Mouse (Mus musculus) megakaryocyte, adult 5-6 weeks (primary cell): ENCODE data around the gene Nbr1. TPM values are rescaled to one million over a fixed set of nuclear protein-coding genes. Genes with fewer than 3 reads are reported as not detected.
"Not testable (repeated sequence)": the region's sequence is repeated elsewhere in the genome, so short reads cannot be mapped to it uniquely, and the experiment has no call there.

Experiments
- ATAC-seq: 2 replicates; pipeline ENCODE4 v1.8.0; 2016; ENCODE audit warnings: mild to moderate bottlenecking, inconsistent platforms; ENCODE audit not compliant: poor library complexity, severe bottlenecking
- total RNA-seq, 2 experiments: library from RNA; stranded (forward) in 1 of 2; stranded (reverse) in 1 of 2; fragments of 153-499, 151-499 nt in 1 of 2; fragments of 221-1000, 200-1000 nt in 1 of 2; gene quantifications; 2 replicates each; pipeline versions ENCODE4 v1.2.3 to v1.2.4; 2015 to 2017

The Nbr1 gene
- total RNA-seq, 2 experiments from 2014 or later: 32.4 to 60.7 TPM

DNA sequence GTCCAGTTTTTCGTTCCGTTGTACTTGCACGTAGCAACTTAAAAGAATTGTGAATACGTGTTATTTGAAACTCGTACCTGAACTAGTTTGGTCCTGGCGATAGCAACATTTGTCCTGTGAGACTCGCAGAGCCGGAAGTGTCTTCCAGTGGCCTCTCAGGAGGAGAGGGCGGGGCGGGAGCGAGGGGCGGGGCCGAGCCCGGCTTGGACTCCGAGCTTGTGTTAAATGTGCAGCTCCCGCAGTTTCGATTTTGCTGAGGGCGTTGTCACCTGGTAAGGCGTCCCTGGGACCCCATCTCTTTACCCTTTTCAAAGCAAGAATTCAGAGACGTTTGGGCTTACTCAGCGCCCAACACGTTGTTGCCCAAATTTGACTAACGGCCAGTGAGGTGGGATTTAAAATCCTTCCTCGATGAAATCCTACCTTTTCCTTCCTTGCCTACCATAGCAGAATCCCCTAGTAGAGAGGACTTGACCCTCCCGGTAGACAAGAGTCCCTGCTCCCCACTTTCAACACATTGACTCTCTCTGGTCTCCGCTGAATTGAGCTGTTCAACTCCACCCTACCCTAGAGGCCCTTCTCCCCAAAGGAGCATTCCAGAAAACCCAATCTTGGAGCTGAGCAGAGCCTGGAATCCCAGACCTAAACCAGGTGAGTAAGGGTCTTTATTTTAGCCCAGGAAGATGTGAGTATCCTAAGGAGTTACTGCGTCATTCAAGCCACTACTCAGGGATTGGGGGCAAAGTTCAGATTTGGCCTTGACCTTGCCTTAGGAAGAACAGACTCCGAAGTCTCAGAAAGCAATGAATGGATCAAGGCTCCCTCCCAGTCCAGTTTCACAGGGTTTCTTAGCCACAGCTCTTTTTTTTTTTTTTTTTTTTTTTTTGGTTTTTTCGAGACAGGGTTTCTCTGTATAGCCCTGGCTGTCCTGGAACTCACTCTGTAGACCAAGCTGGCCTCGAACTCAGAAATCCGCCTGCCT is 30.4 kb downstream of the Nbr1 start, which contains the start of gene Tmem106a:
Gene Tmem106a (plus strand): TSS at position 189 of the 982 bp plus-strand sequence.
- peak; percentile 77 for ATAC-seq

DNA sequence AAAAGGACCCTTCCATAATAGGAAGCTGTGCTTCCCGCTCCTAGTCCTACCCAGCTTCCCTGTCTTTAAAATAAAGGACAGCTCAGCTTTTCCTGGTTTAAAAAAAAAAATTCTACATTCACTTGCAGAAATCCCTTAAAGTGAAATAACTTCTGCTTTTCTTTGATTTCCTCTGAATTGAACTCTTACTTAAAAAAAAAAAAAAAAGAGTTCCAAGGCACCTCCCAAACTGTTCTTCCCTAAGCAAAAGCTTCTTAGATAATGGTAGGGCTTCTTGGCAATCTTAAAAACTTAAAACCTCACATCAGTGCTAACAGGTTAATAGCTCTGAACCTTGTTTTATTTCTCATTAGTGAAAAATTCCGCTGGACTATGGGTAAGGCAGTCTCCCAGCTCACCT is 31.3 kb downstream of the Nbr1 start:
- no peak for ATAC-seq

DNA sequence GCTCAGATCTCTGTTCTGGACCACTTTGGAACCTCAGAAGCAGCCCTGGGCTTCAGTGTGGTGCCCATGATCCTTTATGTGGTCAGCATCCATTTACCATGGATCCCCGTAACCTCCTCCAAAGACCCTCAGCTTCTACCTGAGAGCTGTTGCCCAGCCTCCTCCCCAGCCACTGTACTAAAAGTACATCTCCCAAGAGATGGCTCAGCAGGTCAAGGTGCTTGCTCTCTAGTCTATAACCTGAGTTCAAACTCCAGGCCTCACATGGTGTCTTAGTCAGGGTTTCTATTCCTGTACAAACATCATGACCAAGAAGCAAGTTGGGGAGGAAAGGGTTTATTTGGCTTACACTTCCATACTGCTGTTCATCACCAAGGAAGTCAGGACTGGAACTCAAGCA is 33.1 kb downstream of the Nbr1 start:
- ATAC-seq: not testable (repeated sequence)

DNA sequence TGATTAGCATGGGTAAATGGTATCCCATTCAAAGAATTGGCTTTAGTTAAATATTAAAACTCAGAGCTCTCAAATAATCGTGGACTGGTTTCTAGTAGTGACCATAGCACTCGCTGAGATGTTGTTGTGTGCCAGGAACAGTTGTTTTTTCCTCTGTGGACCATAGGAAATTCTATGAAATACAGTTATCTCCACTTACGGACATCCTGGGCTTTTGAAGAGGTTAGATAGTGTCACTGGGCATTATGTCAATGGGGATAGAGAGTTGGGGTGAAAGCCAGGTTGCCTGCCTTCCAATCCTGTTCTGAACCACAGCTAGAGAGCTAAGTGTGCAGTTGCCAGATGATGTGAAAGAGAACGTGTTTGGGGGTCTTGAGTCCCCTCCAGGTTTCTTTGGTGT is 33.9 kb downstream of the Nbr1 start:
- no peak for ATAC-seq

DNA sequence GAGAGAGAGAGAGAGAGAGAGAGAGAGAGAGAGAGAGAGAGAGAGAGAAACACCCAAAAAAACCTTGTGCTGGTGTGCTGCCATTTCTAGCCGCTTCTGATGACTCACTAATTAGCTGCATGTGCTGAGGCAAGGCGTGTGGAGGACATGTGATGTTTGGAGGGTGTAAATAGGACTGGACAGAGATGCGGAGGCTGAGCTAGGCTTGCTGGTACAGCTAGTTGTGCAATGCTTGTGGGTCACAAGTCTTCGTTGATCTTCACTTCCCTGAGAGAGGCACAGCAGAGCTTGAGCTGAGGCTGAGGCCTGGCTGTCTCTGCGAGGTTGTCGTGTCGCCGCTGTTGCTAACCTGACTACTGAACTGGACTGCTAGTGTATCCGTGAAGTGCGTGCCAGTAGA is 35.7 kb downstream of the Nbr1 start:
- peak; percentile 72 for ATAC-seq

DNA sequence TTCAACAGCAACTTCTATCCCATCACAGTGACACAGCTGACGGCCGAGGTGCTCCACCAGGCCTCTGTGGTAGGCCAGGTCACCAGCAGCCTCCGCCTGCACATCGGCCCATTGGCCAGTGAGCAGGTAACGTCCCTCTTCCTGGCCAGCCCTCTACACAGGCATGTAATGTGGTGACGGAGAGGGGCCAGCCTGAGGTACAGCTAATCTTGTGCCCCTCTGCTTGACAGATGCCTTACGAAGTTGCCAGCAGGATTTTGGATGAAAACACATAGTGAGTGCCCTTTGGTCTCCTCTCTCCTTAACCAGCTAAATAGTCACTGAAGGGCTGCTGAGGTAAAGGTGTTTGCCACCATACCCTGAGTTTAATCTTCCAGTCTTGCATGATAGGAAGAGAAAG is 36.9 kb downstream of the Nbr1 start:
- no peak for ATAC-seq

DNA sequence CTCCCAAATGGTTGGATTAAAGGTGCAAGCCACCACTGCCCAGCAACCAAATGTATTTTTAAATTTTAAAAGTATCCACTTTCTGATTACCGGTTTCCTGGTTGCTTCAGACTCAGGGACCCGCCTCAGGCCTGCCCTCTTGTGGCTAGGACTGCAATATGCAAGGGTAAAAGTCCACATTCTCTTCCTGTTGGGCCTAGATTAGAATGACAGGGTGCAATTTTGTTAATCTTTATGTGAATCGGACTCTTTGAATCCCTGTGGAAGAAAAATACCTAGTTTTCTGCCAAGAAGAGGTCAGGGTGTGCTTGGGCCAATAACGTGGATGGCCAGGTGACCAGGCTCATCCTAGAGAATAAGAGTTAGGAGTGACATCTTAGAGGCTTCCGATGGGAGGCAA is 37.5 kb downstream of the Nbr1 start:
- ATAC-seq: peak; percentile 94

DNA sequence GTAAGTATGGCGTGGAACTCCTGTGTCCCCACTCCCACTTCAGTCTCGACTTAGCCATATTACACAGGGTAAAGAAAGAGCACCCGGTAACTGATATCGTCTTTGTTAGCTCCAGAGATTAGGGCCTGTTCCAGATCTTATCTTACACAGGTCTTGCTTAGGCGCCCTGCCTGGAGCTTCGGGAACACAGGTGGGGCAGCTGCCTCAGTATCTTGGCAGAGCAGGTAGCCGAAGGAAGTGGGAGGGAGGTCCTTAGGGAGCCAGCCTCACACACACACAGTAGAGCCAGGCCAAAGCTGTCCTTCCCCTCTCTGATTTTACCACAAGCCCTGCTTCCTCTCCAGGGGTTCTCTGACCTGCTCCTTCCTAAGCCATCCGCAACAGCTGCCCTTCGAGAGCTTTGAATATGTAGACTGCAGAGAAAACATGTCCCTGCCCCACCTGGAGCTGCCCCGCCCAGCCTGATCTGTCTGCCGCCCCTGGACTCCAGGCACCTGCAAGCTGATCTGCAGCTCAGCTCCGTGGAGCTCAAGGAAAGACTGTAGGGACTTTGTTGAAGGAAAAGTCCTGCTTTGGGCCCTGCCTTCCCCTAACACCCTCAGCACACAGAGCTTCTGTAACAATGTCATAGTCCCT is 38.2 kb downstream of the Nbr1 start:
- ATAC-seq: no peak

DNA sequence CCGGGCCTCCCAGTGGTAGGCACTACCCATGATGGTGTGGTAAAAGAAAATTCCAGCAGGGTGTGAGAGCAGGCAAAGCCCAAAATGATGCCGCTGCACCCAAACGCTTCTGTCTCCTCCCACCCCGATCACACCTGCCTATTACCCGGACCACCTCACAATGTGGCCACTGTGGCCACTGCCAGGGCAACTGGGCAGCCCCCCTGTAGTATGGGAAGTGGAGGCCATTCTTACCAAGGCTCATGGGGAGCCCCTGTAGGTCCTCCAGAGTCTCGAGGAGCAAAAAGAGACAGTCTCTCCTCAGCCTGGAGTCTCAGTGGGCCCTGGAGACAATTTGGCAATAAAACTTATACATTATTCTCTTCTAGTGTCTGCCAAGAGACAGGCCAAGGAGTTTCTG is 47.2 kb downstream of the Nbr1 start, which contains the start of gene Gm11634:
Gene Gm11634 (minus strand): TSS at position 101 of the 400 bp plus-strand sequence.
- ATAC-seq: no peak

DNA sequence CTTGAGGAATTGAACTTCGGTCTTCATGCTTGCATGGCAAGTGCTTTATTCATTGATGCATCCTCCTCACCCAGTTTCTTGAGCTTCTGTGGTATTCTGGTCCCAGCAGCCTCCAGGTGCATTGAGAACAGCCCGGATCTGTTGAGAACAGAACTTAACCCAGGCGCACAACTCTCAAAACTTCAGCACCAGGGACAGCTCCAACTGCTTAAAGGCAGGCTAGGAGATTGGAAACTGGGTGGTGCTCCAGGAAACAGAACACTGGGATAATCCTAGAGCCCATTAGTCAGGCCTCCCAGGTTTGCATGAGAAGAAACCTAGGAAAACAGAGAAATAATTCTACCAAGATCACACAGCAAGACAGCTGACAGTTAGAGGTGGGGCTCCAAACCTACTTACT is 50.5 kb downstream of the Nbr1 start:
- no peak for ATAC-seq

DNA sequence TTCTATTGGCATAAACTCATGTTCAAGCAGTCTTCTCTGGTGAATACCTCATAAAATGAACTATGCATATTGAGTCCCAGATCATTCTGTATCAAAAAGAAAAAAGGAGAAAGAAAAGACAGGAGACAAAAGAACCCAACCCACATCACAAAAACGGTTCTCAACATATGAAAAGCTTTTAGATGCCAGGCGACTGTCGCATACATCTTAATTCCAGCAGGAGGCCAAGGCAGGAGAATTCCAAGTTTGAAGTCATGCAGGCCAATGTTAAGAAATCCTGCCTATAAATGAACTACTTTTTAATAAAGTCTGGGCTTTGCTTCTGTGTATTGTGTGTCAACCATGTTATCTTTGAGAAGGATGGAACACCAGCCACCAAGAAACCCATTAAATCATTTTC is 52.2 kb downstream of the Nbr1 start:
- no peak for ATAC-seq

DNA sequence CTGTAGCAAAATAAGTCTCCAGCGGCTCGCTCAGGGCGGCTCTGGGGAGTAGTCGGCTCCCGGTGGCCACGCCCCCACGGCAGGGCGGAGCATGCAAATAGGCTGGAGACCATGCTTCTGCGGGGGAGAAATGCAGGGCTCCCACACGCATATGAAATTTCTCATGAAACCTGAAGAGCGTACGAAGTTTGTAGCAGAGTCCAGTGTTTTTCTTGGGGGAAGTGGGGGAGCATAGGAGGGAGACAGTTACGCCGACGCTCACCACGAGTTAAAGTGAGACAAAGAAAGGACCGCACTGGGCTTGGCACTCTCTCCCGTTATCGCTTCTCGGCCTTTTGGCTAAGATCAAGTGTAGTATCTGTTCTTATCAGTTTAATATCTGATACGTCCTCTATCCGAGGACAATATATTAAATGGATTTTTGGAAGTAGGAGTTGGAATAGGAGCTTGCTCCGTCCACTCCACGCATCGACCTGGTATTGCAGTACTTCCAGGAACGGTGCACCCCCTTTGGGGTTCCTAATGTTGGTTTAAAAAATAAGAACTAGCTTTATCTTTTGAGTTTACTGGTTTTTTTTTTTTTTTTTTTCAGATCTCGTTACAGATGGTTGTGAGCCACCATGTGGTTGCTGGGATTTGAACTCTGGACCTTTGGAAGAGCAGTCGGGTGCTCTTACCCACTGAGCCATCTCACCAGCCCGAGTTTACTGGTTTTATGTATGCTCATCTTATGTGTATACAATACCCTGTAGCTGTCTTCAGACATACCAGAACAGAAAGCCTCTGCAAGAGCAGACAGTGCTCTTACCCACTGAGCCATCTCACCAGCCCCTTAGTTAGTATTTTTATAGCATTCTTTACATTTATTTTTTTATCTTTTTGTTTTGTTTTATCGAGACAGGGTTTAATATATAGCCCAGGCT is 52.8 kb downstream of the Nbr1 start:
- ATAC-seq: peak; percentile 94

DNA sequence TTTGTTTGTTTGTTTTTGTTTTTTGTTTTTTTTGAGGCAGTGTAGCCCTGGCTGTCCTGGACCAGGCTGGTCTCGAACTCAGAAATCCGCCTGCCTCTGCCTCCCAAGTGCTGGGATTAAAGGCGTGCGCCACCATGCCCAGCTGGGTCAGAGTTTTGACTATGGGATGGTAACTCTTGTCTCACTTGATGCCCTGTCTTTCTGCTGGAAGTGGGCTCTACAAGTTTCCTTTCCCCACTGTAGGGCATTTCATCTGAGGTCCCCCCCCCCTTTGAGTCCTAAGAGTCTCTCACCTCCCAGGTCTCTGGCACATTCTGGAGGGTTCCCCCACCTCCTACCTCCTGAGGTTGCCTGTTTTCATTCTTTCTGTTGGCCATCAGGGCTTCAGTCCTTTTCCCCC is 55.2 kb downstream of the Nbr1 start:
- ATAC-seq: not testable (repeated sequence)

DNA sequence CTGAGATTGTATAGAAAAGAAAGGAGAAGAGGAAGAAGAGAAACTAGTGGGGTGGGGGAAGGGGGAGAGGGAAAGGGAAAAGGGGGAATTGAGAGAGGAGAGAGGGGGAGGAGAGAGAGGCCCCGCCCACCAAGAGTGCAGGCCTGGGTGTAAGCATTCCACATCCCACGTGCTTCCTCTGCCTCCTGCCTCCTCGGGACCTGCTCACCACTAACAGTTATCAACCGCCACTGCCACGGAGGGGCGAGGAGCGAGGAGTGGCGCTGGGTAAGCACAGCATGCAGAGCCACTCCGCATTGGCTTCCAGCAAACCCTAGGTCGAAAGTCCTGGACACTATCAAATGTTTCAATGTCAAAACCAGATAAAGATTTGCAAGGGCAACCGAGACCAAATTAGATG is 58.5 kb downstream of the Nbr1 start:
- ATAC-seq: peak; percentile 27; the same call in 1 of the 2 replicates

DNA sequence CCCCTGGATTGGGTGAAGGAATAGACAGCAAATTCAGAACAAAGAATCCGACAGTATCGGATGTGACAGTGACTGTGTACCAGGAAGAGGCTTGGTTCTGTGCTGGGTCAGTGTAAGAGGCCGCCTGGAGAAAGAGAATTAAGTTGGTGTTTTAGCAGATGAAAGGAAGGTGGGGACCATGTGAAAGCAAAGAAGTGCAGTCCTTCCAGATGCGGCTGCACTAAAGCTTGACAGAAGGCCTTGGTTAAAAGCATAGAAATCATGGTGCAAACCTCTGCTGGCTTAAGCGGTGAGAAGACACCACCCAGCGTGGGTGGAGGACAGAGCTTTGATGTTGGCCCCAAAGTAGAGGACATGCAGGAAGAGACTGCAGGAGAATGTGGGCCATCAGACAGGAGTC is 61.6 kb downstream of the Nbr1 start:
- no peak for ATAC-seq

DNA sequence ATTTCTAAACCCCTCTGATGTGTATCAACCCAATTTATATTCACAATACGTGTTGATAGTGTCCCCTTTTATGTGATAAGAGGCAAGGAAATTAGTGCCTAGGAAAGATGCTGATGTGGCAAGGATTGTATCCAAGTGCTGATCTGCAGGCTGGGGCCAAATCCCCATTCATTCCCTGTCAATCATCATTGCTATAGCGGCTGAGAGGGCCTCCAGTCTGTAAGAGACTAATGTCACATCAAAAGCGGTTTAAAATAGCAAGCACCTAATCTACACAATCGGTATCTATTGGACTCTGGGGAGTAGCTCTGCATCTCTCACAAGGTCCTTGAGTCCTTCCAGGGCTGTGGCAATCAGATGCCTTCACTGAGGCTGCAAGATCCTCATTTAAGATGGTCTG is 62.2 kb downstream of the Nbr1 start:
- no peak for ATAC-seq

DNA sequence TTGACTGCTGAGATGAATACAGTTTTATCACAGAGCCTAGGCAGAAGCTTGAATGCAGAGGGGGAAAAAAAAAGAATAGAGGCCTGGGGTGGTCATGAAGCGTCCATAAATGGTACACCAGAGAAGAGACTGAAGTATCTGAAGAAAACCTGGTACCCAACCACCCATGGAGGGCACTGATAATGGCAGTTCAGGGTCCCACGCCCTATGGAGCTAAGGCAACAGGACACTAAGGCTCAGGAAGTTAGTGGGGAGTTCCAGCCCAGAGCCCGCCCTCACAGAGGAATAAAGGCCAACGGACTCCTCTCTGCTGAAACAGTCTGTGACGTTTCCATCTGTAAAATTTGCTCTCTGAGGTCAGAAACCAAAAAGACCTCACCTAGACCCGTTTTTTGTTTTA is 63.4 kb downstream of the Nbr1 start:
- no peak for ATAC-seq

DNA sequence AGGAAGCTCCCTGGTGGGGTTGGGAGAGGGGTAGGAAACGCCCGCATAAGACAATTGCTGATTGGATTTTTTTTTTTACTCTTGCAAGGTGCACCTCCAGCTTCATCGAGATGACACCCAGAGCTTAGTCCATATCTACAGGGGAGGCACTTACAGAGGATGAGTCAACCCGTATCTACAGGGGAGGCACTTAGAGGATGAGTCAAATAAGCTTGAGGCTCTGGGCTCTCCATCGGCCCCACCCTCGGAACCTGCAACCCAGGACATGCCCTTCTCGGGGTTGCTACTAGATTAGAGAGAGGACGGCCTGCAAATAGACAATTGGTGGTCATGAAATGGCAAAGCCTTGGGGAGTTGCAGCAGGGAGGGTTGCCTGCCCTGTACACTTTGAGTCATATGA is 64.2 kb downstream of the Nbr1 start:
- ATAC-seq: no peak

DNA sequence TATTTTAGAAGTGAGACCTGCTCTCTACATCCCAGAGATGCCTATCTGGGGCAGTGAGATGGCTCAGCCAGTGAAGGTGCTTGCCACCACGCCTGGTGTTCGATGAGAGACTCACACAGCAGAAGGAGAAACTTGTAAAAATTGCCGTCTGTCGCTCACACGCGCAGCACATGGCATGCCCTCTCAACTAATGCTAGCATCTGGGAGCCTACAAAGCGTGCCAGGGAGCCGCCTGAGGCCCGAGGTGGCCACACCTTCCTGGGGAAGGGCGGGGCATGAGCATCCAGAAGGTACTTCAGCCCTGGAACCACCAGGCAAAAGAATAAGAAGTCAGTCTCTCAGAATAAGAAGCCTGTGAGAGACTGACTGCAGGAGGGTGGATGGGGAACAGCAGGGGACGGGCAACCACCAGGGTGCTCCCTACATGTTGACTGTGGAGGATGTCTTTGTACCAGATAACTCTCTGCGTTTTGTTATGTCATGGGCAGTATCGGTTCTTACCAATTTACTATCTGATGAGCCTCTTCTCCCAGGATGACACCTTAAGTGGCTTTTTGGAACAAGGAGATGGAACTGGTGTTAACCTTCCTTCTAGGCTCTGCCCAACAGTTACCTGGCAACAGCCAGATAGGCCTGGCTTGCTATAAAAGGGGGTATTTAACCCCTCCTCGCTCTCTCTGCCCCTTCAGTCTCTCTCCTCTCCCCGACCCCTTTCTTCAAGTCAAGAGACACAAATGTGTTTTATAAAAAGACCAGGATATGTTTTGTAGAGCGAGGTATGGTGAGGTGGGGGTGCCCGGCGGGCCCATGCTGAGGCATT is 65.2 kb downstream of the Nbr1 start:
- ATAC-seq: no peak

DNA sequence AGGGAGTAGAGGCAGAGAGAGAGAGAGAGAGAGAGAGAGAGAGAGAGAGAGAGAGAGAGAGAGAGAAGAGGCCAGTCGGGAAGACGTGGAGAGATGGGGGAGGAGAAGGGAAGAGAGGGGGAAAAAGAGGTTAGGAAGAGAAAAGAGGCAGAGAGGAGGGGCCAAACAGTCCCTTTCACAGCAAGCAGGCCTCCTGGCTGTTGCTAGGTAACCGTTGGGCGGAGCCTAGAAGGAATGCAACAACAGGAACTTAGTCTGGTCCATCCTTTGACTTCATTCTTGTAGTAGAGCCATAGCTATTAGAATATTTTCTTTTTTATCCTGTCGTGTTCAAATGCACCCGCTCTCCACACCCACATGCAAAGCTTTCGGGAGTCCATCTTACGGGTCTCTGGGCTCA is 65.9 kb downstream of the Nbr1 start:
- ATAC-seq: peak; percentile 27; the same call in 1 of the 2 replicates
